Mouse (Mus musculus): ENCODE measurements around the gene Plbd1.

GRCm38 (mm10) chr6:136644171-136644570, 17.6 kb downstream of the Plbd1 start:
- TF ChIP-seq CTCF (IDR thresholded peaks at IDR 0.05; ENCODE audit: low read depth), result peak; percentile 61
- TF ChIP-seq EP300 (IDR thresholded peaks at IDR 0.05; ENCODE audit: low read depth), result no peak

All from liver, postnatal 0 days (tissue).